17 mouse cellular contexts compared by ENCODE assay signal in genomic region chr9:120081967-120082366, GRCm38 (mm10). TPM values are rescaled to one million over a fixed set of nuclear protein-coding genes. Genes with fewer than 3 reads are reported as not detected.
DNase-seq lines count a peak whose midpoint lies in the region.
"Had no signal": no experiment of that assay in that cellular context is flagged by ENCODE, and none has a peak within 500 bp of the region (broad histone marks: within the 10 kb centered on the region; RNA-seq: fewer than 3 reads in every experiment).

No protein-coding gene starts in this region.

- DNase-seq in cerebellum, postnatal 10 days: peak; percentile 82 to 83
- no peak for DNase-seq in cerebellum, adult 9-11 months
- DNase-seq in left cerebral cortex, adult 18-20 months (ENCODE audit: low spot score in 2 of 2): peak; percentile 21
- DNase-seq in left cerebral cortex, adult 9 months (ENCODE audit: low spot score in 2 of 2): no peak
- peak; percentile 69 to 86 for DNase-seq in layer of hippocampus, adult 18-20 months (ENCODE audit: low spot score in 2 of 2)
- DNase-seq in layer of hippocampus, postnatal 36 days: peak; percentile 62 to 67
- no peak for DNase-seq in kidney, postnatal 14 days
- DNase-seq in adrenal gland, adult 18-20 months (ENCODE audit: low spot score in 2 of 2): no peak
- DNase-seq: cerebellum, adult 18-20 months; heart, postnatal 36 days; kidney, adult 9 months; lung, postnatal 10 days; thymus, adult 18-20 months had no signal

RNA-seq across cellular contexts. Expression of gene Ccr8, which starts 9.9 kb away (rescaled TPM):
- total RNA-seq in left cerebral cortex, adult 18-20 months (2021): not detected
- total RNA-seq in layer of hippocampus, adult 18-20 months (2021): not detected
- total RNA-seq in layer of hippocampus, postnatal 36 days (2021): not detected
- not detected for total RNA-seq in adrenal gland, adult 18-20 months (2021)
- total RNA-seq: G1E; gastrocnemius, postnatal 4 days; heart, postnatal 36 days; left cerebral cortex, adult 2 months; megakaryocyte-erythroid progenitor cell, adult 5-6 weeks had no signal

RNA-seq across cellular contexts. Expression of gene Cx3cr1, which starts 12.3 kb away (rescaled TPM):
- total RNA-seq in left cerebral cortex, adult 18-20 months (2021): 10 to 100 TPM; 26.6 to 28.4 TPM
- 10 to 100 TPM; 26.5 to 31.6 TPM for total RNA-seq in layer of hippocampus, adult 18-20 months (2021)
- total RNA-seq in layer of hippocampus, postnatal 36 days (2021): 10 to 100 TPM; 29.0 to 30.9 TPM
- total RNA-seq in adrenal gland, adult 18-20 months (2021): 1 to 10 TPM; 2.8 to 3.4 TPM

RNA-seq across cellular contexts. Expression of gene Slc25a38, which starts 28.2 kb away (rescaled TPM):
- 10 to 100 TPM; 26.0 to 26.5 TPM for total RNA-seq in left cerebral cortex, adult 18-20 months (2021)
- 10 to 100 TPM; 28.1 to 29.0 TPM for total RNA-seq in layer of hippocampus, adult 18-20 months (2021)
- 10 to 100 TPM; 26.9 to 29.1 TPM for total RNA-seq in layer of hippocampus, postnatal 36 days (2021)
- total RNA-seq in adrenal gland, adult 18-20 months (2021): 10 to 100 TPM; 27.3 to 30.0 TPM

RNA-seq across cellular contexts. Expression of gene Rpsa, which starts 45.5 kb away (rescaled TPM):
- total RNA-seq in left cerebral cortex, adult 18-20 months (2021): 100 to 1,000 TPM; 449 to 459 TPM
- total RNA-seq in layer of hippocampus, adult 18-20 months (2021): 100 to 1,000 TPM; 448 to 470 TPM
- total RNA-seq in layer of hippocampus, postnatal 36 days (2021): 100 to 1,000 TPM; 428 to 437 TPM
- 100 to 1,000 TPM; 726 to 738 TPM for total RNA-seq in adrenal gland, adult 18-20 months (2021)

RNA-seq across cellular contexts. Expression of gene Xirp1, which starts 58.6 kb away (rescaled TPM):
- total RNA-seq in left cerebral cortex, adult 18-20 months (2021): under 1 TPM; 0.07 to 0.12 TPM
- under 1 TPM; 0.07 to 0.08 TPM for total RNA-seq in layer of hippocampus, adult 18-20 months (2021)
- total RNA-seq in layer of hippocampus, postnatal 36 days (2021): under 1 TPM; 0.05 to 0.20 TPM
- total RNA-seq in adrenal gland, adult 18-20 months (2021): under 1 TPM in 1 of 2 experiments, not detected in 1; 0.80 TPM
- total RNA-seq: megakaryocyte-erythroid progenitor cell, adult 5-6 weeks had no signal

Comparison
In these comparisons a context has a peak if more than half of its experiments do, and no peak if none do; other contexts are left out.
1. DNase-seq: peak in cerebellum, postnatal 10 days (2 of 2), left cerebral cortex, adult 18-20 months (2 of 2), layer of hippocampus, adult 18-20 months (2 of 2) and layer of hippocampus, postnatal 36 days (2 of 2); none in cerebellum, adult 9-11 months (single experiment), left cerebral cortex, adult 9 months (0 of 2), kidney, postnatal 14 days (single experiment) and adrenal gland, adult 18-20 months (0 of 2).
2. RNA of gene Cx3cr1, which starts 12.3 kb away (total RNA-seq): 26.5 to 31.6 TPM in layer of hippocampus, adult 18-20 months, 29.0 to 30.9 TPM in layer of hippocampus, postnatal 36 days and 26.6 to 28.4 TPM in left cerebral cortex, adult 18-20 months; 2.8 to 3.4 TPM in adrenal gland, adult 18-20 months; every median in the first group is over 4 times any median in the second.